Mouse (Mus musculus) cerebellum, adult 2 months (tissue): ENCODE data around the gene Pck2.

Experiments
- CTCF ChIP-seq: fragments of 200-500 bp; IDR thresholded peaks from 2 replicates; pipeline ENCODE4 v1.5.1; 2011; ENCODE audit warnings: low read depth, mild to moderate bottlenecking, control low read depth, low read length, moderate library complexity, borderline replicate concordance; ENCODE audit not compliant: insufficient read depth
- POLR2A ChIP-seq: fragments of 200-500 bp; IDR thresholded peaks from 2 replicates; pipeline ENCODE4 v1.6.1; 2011; ENCODE audit warnings: low read length, control low read depth, borderline replicate concordance; ENCODE audit not compliant: insufficient read depth

- TF ChIP-seq POLR2A: no peak
- no peak for TF ChIP-seq CTCF
Measured at GRCm38 (mm10) chr14:55496761-55497448, 43.2 kb upstream of the Pck2 start.
